Mouse (Mus musculus) spleen, postnatal 14 days (tissue): ENCODE data around the gene Tuba1b.

ENCODE experiments used
- DNase-seq, 2 experiments: peaks; one replicate each; pipeline ENCODE4 v3.0.0; 2021 to 2022; ENCODE audit warnings: low spot score in 2 of 2

Tuba1b gene

DNA sequence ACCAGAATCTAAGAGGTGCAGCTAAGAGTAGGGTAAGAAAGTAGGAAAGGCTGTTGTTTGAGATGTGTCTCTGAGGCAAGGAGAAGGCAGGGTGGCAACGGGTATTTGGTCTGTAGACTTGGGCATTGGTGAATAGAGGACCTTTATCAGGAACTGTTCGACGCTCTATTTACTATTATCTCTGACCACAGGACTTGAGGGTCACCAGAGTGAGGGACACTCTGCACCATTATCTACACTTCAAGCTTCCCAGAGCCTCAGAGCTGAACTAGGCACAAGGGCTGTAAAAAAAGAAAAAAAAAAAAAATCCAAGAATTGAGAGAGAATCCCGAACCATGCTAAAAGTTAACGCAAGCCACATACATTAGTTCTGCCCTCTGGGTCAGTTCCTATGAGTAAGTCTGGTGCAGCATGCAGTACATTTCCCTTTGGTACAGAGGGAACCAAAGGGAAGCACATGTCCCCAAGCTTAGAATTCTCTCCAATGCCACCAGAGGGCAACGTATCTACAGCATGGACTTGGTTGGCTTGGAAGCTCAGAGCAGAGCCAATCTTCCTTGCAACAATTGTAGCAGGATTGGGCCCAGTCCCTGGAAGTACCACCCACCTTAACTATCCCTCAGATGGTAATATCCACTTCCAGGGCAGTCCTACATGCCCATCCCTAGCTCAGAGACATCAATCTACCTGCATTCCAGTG, 42.3 kb downstream of the Tuba1b start:
- DNase-seq = no peak

DNA sequence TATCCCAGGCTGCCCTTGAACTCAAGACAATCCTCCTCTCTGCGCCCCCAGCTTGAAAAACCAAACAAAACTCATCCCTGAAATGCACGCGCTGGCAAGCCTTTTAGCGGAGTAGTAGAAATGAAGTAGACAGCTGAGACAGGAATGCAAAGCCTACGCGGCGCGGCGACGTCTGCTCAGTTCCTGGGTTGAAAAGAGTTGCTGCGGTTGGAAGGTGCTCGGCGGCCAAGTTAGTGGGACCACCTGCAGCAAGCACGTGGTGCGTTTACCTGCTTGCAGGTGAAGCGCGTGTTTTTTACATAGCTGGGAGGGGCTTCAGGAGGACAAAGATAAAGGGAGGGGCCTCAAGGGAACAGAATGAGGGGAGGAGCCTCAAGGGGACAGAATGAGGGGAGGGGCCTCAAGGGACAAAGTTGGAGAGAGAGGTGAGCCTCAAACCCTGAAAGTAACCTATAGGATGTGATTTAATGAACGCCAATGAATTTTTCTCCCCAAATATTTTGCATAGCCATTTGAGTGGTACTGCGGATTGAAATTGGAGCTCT, 43.1 kb downstream of the Tuba1b start:
- DNase-seq = no peak

GRCm38 (mm10) chr15:98887526-98887925, 46.8 kb downstream of the Tuba1b start:
- DNase-seq = no peak

DNA sequence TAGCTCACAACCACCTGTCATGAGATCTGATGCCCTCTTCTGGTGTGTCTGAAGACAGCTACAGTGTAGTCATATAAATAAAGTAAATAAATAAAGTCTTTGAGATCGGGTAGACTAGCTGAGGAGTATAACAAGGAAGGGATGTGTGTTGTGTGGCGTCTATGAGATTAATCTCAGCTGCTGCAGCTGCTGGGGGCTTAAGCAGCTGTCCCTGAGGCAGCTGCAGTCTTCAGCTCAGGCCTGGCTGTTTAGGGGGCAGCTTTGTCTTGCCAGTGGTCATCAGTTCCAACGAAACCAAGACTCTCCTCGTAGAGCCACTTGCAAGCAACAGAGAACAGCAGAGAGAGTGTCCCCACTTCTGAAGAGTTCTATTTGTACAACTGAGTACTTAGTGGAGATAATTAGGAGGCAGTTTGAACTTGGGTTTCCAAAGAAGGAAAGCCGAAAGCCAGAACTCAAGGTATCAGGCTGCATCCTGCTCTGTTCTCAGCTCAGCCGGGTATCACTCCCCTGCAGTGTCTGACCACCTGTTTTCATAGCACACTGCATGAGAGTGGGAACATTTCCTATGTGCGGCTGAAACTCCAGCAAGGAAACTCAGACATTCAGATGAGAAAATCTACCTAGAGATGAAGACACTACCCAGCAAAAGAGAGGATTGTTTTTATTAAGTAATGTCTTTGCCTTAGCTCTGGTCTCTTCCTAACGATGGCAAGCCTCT, 47.5 kb downstream of the Tuba1b start:
- no peak for DNase-seq

DNA sequence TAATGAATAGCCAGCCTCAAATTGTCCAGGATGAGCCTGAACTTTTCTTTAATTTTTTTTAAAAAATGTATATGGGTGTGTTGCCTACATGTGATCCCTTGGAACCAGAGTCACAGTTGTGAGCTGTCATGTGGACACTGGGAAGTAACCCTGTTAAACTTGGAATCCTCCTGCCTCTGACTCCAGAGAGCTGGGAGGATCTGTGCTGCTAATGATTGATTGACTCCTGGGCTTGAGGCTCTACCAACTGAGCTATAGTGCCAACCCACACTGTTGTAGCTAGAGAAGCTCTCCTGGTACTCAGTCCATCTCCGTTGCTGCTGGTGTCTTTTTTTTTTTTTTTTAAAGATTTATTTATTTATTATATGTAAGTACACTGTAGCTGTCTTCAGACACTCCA, 50.3 kb downstream of the Tuba1b start:
- DNase-seq = no peak

- DNase-seq = no peak
Observed at GRCm38 (mm10) chr15:98883661-98884060, 50.7 kb downstream of the Tuba1b start.

GRCm38 (mm10) chr15:98881656-98882008, 52.7 kb downstream of the Tuba1b start:
- no peak for DNase-seq
